Mouse (Mus musculus): ENCODE results near the gene Kpnb1.

DNA sequence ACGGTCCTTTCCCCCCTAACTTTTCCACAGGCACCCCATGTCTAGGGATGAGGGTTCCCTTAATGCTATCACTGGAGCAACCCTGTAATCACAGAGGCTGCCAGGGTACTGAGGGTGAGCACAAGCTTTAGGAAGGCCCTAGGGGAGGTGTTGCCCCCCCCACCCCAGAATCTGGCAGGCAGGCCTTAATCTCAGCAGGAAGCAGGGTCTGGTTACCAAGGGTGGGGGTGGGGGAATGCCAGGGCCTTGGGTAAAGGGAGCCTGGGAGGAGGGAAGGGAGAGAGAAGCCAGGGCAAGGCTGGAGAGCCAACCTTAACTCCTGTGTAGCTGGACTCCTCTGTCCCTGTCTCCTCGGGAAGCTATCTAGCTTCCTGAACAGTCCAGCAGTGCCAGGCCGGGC lies 67.0 kb downstream of the Kpnb1 start:
- TF ChIP-seq CTCF (conservative IDR thresholded peaks at IDR 0.05; ENCODE audit: low read length) (no peak), POU5F1 (IDR thresholded peaks at IDR 0.05; ENCODE audit: borderline replicate concordance, low read length) (no peak), NANOG (IDR thresholded peaks at IDR 0.05; ENCODE audit: borderline replicate concordance, low read length) (no peak)

Data from E14TG2a.4 (cell line).